Mouse (Mus musculus) forebrain, embryonic 13.5 days (tissue): Measurements from ENCODE around the gene Dtx3. TPM values are rescaled to one million over a fixed set of nuclear protein-coding genes. Genes with fewer than 3 reads are reported as not detected.

Experiments used
- ATAC-seq: fragments of 200-750 bp; cut with Nextera tagmentation; 2 replicates; pipeline ENCODE4 v1.8.0; 2017
- H3K27ac ChIP-seq: fragments of 300-500 bp; sonication (generic); 2 replicates; pipeline ENCODE4 v1.5.1; 2015; ENCODE audit warnings: inconsistent platforms, mild to moderate bottlenecking, moderate library complexity
- H3K27me3 ChIP-seq: fragments of 300-500 bp; sonication (generic); 2 replicates; pipeline ENCODE4 v1.6.1; 2015; ENCODE audit warnings: mild to moderate bottlenecking, inconsistent platforms
- H3K36me3 ChIP-seq: fragments of 300-500 bp; sonication (generic); 2 replicates; pipeline ENCODE4 v1.6.1; 2015; ENCODE audit warnings: mild to moderate bottlenecking, inconsistent platforms; ENCODE audit not compliant: poor library complexity, severe bottlenecking
- H3K4me1 ChIP-seq: fragments of 300-500 bp; sonication (generic); 2 replicates; pipeline ENCODE4 v1.6.1; 2015; ENCODE audit warnings: inconsistent platforms
- H3K4me2 ChIP-seq: fragments of 300-500 bp; sonication (generic); 2 replicates; pipeline ENCODE4 v1.6.1; 2015; ENCODE audit warnings: inconsistent platforms, mild to moderate bottlenecking, moderate library complexity
- H3K4me3 ChIP-seq: fragments of 300-500 bp; sonication (generic); 2 replicates; pipeline ENCODE4 v1.5.1; 2015; ENCODE audit warnings: mild to moderate bottlenecking, inconsistent platforms
- H3K9ac ChIP-seq: fragments of 300-500 bp; sonication (generic); 2 replicates; pipeline ENCODE4 v1.6.1; 2015; ENCODE audit warnings: mild to moderate bottlenecking, inconsistent platforms
- H3K9me3 ChIP-seq: fragments of 300-500 bp; sonication (generic); replicated peaks from 2 replicates; pipeline ENCODE4 v1.6.1; 2016; ENCODE audit warnings: inconsistent platforms
- WGBS: fragments of 180-500 bp; shearing (Covaris S2); methylation state at CpG from one replicate; pipeline ENCODE4 v1.1.7; 2015; 5-methylcytosine and 5-hydroxymethylcytosine counted together
- polyA plus RNA-seq: library from polyadenylated mRNA; unstranded; fragments of >200 nt; fragmentation: Nextera tagmentation; extraction: Ambion mirVana; gene quantifications from 2 replicates; pipeline ENCODE4 v1.2.1, GENCODE M21; 2015

The Dtx3 gene
- polyA plus RNA-seq, 1 experiment from 2014 or later = 150 TPM

DNA sequence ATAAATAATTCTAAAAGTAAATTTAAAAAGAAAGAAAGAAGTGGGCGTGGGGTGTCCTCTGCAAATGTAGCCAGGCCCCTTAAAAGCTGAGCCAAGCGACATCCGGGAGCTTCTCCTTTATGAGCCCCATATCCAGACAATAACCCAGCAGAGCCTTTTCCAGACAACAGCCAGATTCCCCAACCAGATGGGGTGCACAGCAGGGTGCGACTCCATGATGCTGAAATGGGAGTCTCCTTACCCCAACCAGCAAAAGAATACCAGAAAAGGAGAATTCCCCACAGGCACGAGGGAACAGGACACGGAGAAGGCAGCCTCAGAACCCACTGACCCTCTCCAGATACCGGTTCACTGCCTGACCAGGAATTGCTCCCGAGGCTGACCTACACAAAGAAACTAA, 52.3 kb downstream of the Dtx3 start:
- Histone ChIP-seq H3K27me3 (no peaks in the 10 kb centered on the region), H3K4me3 (no peak overlapping the region), H3K36me3 (no peaks in the 10 kb centered on the region), H3K27ac (no peak overlapping the region), H3K4me1 (no peaks in the 10 kb centered on the region), H3K9me3 (no peaks in the 10 kb centered on the region), H3K4me2 (no peak overlapping the region), H3K9ac (no peak overlapping the region)
- WGBS = 80% methylated on average over 8 of the region's 8 CpGs
- no peak for ATAC-seq

DNA sequence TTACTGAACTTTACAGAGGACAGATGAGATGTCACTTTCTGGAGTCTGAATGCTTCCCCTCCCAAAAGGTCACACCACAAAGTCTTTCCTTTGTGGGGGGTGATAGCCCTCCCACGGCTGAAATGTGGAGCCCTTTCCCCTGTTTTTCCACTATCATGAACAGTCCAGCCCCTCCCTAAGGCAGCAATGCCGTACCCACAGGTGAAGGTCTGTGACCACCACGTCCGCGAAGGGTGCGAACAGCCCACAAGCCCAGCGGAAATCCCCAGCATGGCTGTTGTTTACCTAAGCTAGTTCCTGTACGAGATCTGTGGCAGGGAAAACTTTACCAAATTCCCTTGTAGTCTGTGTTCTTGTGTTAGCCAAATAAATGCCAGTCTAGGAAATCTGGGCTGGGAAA, 54.0 kb downstream of the Dtx3 start:
- H3K36me3 ChIP-seq = no peaks in the 10 kb centered on the region
- ATAC-seq = no peak
- no peaks in the 10 kb centered on the region for H3K9me3 ChIP-seq
- H3K9ac ChIP-seq = no peak overlapping the region
- no peaks in the 10 kb centered on the region for H3K27me3 ChIP-seq
- no peaks in the 10 kb centered on the region for H3K4me1 ChIP-seq
- H3K27ac ChIP-seq = no peak overlapping the region
- H3K4me2 ChIP-seq = no peak overlapping the region
- WGBS = 87% methylated on average over 8 of the region's 8 CpGs
- no peak overlapping the region for H3K4me3 ChIP-seq

GRCm38 (mm10) chr10:127140971-127141370, 54.6 kb downstream of the Dtx3 start:
- H3K27ac ChIP-seq = no peak overlapping the region

More at GRCm38 (mm10) chr10:127140971-127141370, 54.6 kb downstream of the Dtx3 start:
- no peak for ATAC-seq
- Histone ChIP-seq H3K4me3 (no peak overlapping the region), H3K36me3 (no peaks in the 10 kb centered on the region), H3K4me2 (no peak overlapping the region), H3K27me3 (no peaks in the 10 kb centered on the region), H3K9ac (no peak overlapping the region), H3K9me3 (no peaks in the 10 kb centered on the region), H3K4me1 (no peaks in the 10 kb centered on the region)
- 86% methylated on average over 11 of the region's 11 CpGs for WGBS

Other genes starting within 250 kb of the Dtx3 start
- 27.8 and 30.9 TPM in 2 replicates for gene Ctdsp2, start 217.0 kb downstream of the Dtx3 start, polyA plus RNA-seq
- 0.15 and 0.19 TPM in 2 replicates for gene Avil, start 195.0 kb downstream of the Dtx3 start, polyA plus RNA-seq
- 74.7 and 78.4 TPM in 2 replicates for gene Tsfm, start 164.9 kb downstream of the Dtx3 start, polyA plus RNA-seq
- 29.3 and 30.0 TPM in 2 replicates for gene Mettl1, start 154.3 kb downstream of the Dtx3 start, polyA plus RNA-seq
- 0.08 and 0.14 TPM in 2 replicates for gene Eef1akmt3, start 154.2 kb downstream of the Dtx3 start, polyA plus RNA-seq
- 0.06 TPM in 1 of 2 replicates, not detected in the other for gene Cyp27b1, start 147.5 kb downstream of the Dtx3 start, polyA plus RNA-seq
- gene March9, start 135.5 kb downstream of the Dtx3 start, polyA plus RNA-seq = 4.0 and 4.5 TPM in 2 replicates
- gene Cdk4, start 132.2 kb downstream of the Dtx3 start, polyA plus RNA-seq = 2,414 and 2,431 TPM in 2 replicates
- gene Tspan31, start 125.5 kb downstream of the Dtx3 start, polyA plus RNA-seq = 133 and 141 TPM in 2 replicates
- gene Agap2, start 120.4 kb downstream of the Dtx3 start, polyA plus RNA-seq = 1.5 and 1.7 TPM in 2 replicates
- gene Os9, start 74.6 kb downstream of the Dtx3 start, polyA plus RNA-seq = 94.8 and 101 TPM in 2 replicates
- gene B4galnt1, start 30.5 kb downstream of the Dtx3 start, polyA plus RNA-seq = 15.7 and 16.7 TPM in 2 replicates
- gene Slc26a10, start 15.1 kb downstream of the Dtx3 start, polyA plus RNA-seq = 0.93 and 1.1 TPM in 2 replicates
- 24.3 and 25.8 TPM in 2 replicates for gene Arhgef25, start 5.6 kb downstream of the Dtx3 start, polyA plus RNA-seq
- gene Pip4k2c, start 15.9 kb upstream of the Dtx3 start, polyA plus RNA-seq = 18.8 and 19.5 TPM in 2 replicates
- 45.4 and 47.6 TPM in 2 replicates for gene Kif5a, start 67.6 kb upstream of the Dtx3 start, polyA plus RNA-seq
- 262 and 282 TPM in 2 replicates for gene Dctn2, start 70.6 kb upstream of the Dtx3 start, polyA plus RNA-seq
- 13.6 and 16.7 TPM in 2 replicates for gene Mbd6, start 93.3 kb upstream of the Dtx3 start, polyA plus RNA-seq
- gene Mars, start 116.1 kb upstream of the Dtx3 start, polyA plus RNA-seq = 137 and 138 TPM in 2 replicates
- gene Arhgap9, start 126.2 kb upstream of the Dtx3 start, polyA plus RNA-seq = 0.39 and 0.72 TPM in 2 replicates
- gene Gli1, start 146.2 kb upstream of the Dtx3 start, polyA plus RNA-seq = 1.1 and 2.1 TPM in 2 replicates
- gene Inhbe, start 158.7 kb upstream of the Dtx3 start, polyA plus RNA-seq = 0.03 and 0.06 TPM in 2 replicates
- gene Inhbc, start 174.7 kb upstream of the Dtx3 start, polyA plus RNA-seq = not detected in 2 replicates
- 35.7 and 39.3 TPM in 2 replicates for gene R3hdm2, start 184.6 kb upstream of the Dtx3 start, polyA plus RNA-seq